Mouse (Mus musculus) urinary bladder, adult 2 months (tissue): ENCODE measurements around the gene Smpd2. TPM values are rescaled to one million over a fixed set of nuclear protein-coding genes. Genes with fewer than 3 reads are reported as not detected.

Source experiments
- DNase-seq: peaks from one replicate; pipeline ENCODE4 v3.0.0; 2022; ENCODE audit warnings: low spot score
- polyA plus RNA-seq: library from polyadenylated mRNA; depleted of rRNA; stranded (reverse); fragments of >200 nt; gene quantifications from 2 replicates; pipeline ENCODE4 v1.2.3, GENCODE M21; 2012; rRNA removed

Smpd2 gene
- polyA plus RNA-seq, 1 experiment = 169 TPM

- DNase-seq = no peak
These were observed 38.5 kb downstream of the Smpd2 start for GRCm38 (mm10) chr10:41451656-41452055.

- DNase-seq = no peak
These were observed 39.2 kb downstream of the Smpd2 start for GRCm38 (mm10) chr10:41450780-41451522.

- DNase-seq = peak; percentile 85
These were observed 40.0 kb downstream of the Smpd2 start, which contains the start of gene Zbtb24 for GRCm38 (mm10) chr10:41450137-41450670. Gene Zbtb24 (plus strand): TSS chr10:41450383.

GRCm38 (mm10) chr10:41449684-41450083 lies 40.5 kb downstream of the Smpd2 start:
- DNase-seq = no peak

GRCm38 (mm10) chr10:41448216-41448615 lies 42.0 kb downstream of the Smpd2 start:
- DNase-seq = no peak

Other genes starting within 250 kb of the Smpd2 start
- gene Fig4, start 187.1 kb downstream of the Smpd2 start, polyA plus RNA-seq = 10.6 and 11.9 TPM in 2 replicates
- 0.01 TPM in 1 of 2 replicates, not detected in the other for gene Ak9, start 186.4 kb downstream of the Smpd2 start, polyA plus RNA-seq
- 15.8 and 17.4 TPM in 2 replicates for gene Zbtb24, start 40.0 kb downstream of the Smpd2 start, polyA plus RNA-seq
- gene Mical1, start 14.1 kb downstream of the Smpd2 start, polyA plus RNA-seq = 48.9 and 57.9 TPM in 2 replicates
- gene Ppil6, start 70 bp upstream of the Smpd2 start, polyA plus RNA-seq = 10.7 and 11.5 TPM in 2 replicates
- 119 and 143 TPM in 2 replicates for gene Cd164, start 29.0 kb upstream of the Smpd2 start, polyA plus RNA-seq
- 0.33 and 0.35 TPM in 2 replicates for gene Ccdc162, start 226.3 kb upstream of the Smpd2 start, polyA plus RNA-seq